Mouse (Mus musculus) fibroblast of lung, adult 2 months (primary cell): ENCODE measurements around the gene Zbed5.
A peak's percentile ranks its signal among the peaks of the same experiment; 100 is the strongest.
"Not testable (repeated sequence)": the region's sequence is repeated elsewhere in the genome, so short reads cannot be mapped to it uniquely, and the experiment has no call there.

Experiments used
- DNase-seq: peaks from one replicate; pipeline ENCODE4 v3.0.0-alpha.2; 2011; ENCODE audit warnings: low read depth

Zbed5 gene

DNA sequence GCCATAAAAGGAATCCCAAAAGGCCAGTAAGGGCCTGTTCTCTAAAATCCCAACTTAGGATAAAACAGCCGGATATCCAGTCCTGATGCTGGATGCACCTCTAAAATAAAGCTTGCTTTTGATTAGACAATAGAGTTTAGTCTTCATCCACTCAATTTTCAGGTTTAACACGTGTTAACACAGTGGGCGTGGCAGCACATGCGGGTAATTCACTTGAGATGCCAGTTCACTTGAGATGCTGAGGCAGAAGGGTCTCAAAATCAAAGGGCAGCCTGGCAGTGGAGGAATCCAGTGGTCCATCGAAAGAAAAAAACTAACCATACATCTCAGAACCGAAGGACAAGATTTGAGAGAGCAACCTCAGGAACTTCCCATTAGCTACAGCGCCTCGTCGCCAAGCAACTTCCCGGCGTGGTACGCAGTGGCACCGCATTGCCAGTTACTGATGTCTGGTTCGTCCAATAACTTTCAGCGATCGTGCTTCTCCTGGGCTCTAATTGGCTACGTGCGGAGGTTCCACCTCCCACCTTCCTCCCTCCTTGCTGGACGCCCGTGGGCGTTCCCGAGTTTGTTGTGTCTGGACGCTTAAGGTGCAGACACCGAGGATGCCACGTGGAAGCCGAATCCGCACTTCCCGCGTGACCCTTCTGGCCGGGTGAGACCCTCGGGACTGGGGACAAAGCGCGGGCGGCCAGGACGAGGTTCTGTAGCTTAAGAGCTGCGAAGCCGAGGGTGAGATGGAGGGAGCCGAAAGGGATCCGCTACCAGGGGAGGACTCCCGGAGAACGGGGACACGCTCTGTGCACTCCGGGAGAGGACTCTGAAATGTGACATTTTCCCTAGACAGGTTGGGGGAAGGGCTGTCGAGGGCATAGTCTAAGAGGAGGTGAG is at the start of gene Zbed5:
Gene Zbed5 (plus strand): TSS at position 526 of the 891 bp plus-strand sequence.
- peak; percentile 96 for DNase-seq

DNA sequence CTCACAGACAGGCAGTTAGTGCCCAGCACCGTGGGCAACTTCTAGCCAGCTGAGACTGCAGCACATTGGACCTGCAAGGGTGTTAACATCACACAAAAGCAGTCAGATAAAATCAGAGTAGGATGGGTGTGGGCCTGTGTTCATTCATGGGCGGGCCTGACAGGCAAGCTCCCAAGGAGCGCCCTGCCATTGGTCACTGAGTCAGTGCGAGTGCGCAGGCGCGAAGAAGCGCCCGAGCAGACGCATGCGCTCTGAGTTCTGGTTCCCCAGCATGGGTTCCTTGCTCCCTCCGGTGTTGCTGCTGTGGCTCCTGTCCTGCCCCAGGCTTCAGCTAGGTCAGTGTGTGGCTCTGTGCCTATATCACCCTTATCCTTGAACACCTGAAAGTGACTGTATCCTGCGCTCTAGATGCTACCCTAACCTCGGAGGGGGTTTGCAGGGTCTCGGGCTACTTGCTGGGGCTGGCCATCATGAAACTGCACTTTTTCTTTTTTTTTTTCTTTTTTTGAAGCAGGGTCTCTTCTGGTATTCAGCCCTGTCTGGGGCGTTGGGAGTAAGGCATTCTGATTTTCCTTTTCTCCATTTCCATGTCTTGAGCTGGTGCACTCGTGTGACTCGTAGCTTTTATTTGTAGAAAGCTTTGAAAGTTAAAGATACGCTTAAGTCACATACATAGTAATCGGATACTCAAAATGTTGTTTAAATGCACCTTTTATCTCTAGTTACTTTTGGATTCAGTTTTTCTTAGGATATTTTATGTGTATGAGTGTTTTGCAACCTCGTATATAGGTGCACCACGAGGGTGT is 48.6 kb upstream of the Zbed5 start, which contains the start of gene Sumf2:
Gene Sumf2 (plus strand): TSS at position 235 of the 806 bp plus-strand sequence.
- DNase-seq: peak; percentile 94

DNA sequence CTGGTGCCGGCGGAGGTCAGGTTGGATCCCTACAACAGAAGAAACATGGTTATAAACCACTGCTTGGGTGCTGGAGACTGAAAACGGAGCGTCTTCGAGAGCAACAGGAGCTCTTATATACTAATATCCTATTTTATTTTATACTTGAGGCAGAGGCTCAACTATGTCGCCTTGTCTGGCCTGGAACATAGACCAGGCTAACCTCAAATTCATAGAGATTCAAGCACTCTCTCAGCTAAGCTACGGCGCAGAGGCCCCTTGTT is 48.0 kb upstream of the Zbed5 start:
- no peak for DNase-seq

DNA sequence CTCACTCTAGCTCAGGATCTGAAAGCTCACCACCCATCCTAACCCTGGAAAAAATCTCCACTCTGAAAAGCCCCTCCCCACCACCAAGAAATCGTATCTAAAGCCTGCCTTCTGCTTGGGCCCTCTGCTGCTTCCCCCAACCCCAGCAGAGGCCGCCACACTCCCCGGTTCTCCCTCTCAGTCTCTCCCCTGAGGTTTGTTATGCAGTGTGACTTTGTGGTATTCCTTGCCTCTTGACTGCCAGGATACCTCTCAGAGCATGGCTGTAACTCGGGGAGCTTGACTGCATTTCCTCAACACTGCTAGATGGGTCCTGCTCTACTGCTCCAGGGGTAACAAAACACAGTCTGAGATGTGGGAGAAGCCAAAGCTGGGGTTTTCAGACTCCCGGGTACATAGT is 40.4 kb upstream of the Zbed5 start:
- no peak for DNase-seq

DNA sequence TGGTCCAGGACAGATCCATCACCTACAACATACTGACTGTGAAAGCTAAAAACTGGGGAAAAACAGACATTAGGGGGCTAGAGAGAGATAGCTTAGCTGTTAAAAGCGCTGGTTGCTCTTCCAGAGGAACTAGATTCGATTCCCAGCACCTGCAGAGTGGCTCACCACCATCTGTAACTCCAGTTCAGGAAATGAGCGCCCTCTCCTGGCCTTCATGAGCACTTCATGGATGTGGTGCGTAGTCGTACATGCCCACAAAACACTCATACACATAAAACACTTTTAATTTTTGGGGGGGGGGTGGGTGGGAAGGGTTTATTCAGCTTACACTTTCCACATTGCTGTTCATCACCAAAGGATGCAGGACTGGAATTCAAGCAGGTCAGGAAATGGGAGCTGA is 39.1 kb upstream of the Zbed5 start:
- DNase-seq: no peak

DNA sequence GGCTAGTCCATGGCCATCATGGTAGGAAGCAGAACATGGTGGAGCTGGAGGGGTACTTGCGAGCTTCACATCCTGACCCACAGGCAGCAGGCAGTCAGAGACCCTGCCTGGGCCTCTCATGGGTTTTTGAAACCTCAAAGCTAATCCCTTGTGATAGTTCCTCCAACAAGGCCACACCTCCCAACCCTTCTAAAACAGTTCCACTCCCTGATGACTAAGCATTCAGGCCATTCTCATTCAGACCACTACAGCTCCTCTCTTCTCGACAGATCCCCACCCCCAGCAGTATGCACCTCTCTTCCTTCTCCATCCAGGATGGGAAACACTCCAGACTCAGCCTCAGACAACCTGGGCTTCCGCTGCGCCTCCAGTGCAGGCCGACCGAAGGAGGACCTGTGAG is 33.2 kb upstream of the Zbed5 start:
- DNase-seq: no peak

DNA sequence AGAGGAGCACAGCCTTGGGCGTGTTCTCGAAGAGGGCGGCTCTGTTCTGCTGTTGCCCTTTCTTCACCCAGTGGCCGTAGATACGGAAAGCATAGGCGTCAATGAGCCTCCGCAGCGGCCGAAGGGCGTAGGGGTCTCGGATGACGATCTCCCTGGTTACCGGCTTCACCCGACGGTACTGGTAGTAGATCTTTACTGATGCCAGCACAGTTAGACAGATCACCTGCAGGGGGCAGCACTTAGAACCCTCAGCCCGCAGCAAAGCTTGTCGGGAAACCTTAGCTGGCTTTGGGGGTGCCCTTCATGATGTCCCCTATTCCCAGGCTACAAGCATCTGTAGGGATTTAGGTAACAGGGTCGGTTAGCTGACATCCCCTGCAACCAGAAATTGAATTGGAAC is 31.1 kb upstream of the Zbed5 start:
- DNase-seq: no peak

DNA sequence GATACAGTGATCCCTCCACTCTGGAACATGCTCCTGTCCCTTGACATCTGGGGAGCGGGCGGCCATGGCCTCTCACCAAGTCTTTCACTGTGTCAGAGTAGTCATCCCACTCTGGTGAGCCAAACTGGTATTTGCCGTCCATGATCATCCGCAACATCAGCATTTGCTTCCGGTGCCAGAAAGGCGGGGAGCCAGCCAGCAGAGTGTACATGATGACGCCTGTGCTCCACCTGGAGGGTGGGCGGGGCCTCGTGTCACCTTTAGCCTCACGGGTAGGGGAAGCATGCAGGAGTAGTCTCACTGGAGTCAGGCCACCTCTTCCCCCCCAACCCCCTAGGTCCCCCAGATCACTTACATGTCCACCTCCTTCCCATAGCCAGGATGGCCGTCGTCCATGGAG is 29.7 kb upstream of the Zbed5 start:
- DNase-seq: no peak

DNA sequence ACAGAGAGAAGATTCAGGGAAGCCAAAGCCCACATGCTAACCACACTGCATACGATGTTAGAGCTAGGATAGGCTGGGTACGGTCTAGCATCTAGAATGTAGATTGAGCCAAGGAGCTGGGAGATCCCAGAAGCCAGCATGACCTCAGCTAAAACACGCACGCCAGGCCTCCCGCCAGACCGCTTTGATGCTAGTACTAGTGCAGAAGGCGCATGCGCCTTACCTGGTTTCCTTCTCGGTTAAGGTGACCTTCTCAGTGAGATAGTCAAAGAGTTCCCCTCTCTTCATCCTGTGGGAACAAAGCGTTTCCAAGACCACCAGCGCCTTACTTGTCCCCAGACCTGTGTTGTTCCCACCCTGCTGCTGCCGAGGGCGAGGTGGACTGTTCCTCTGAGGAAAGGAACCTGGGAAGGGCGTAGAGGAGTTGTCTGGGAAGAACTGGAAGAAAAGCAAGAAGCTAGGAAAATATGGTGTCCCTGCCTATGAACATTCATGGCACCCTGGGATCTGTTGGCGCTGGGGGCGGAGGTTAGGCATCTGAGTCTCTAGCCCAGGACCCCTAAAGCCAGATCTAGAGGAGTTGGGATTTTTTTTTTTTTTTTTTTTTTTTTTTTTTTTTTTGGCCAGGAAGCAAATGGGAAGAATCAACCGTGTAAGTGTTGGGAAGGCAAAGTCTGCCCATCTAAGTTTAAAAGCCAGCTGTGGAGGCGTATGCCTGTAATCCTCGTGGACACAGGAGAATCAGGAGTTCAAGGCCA is 26.1 kb upstream of the Zbed5 start:
- DNase-seq: no peak

DNA sequence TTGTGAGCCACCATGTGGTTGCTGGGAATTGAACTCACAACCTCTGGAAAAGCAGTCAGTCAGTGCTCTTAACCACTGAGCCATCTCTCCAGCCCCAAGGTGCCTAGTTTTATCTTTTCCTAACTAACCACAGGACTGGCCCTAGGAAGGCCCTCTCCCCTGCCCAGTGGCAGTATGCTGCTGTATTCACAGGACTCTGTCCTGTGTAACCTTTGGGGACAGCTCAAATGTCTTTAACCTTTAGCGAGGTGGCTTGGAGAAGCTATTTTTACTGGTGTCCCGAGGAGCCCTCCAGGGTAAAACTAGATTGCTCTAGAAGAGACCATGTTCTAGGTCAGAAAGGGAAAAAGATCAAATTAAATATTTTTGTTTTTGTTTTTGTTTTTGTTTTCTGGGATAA is 24.3 kb upstream of the Zbed5 start:
- no peak for DNase-seq

DNA sequence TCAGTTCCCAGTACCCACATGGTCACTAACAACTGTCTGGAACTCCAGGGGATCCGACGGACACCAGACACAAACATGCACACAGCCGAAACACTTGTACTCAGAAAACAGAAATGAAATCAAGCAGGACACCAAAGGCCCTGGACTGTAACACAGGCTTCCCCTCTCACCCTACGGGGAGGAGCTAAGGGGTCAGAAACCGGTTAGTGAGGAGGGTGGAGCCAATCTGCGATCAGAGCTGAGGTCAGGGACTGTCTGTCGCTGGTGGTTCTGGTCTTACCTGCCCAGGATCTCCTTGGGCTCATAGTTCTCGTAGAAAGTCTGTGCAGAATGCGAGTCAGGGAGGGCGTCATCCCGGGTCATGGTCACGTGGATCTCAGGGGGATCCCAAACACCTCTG is 21.6 kb upstream of the Zbed5 start:
- no peak for DNase-seq

DNA sequence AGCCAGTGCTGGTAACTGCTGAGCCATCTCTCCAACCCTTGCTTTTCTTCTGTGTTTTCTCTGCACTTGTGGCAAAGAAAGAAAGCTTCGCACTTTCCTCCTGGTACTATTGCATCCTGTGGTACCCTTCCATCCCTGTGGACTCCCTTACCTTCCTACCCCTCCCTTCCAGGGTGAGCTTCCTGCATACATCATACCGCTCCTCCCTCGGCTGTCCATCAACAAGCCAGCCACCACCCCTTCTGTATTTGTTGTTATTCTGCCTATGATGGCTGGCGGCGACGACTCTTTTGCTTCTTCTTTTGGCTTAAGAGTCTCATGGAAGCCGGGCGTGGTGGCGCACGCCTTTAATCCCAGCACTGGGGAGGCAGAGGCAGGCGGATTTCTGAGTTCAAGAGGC is 20.4 kb upstream of the Zbed5 start:
- no peak for DNase-seq

DNA sequence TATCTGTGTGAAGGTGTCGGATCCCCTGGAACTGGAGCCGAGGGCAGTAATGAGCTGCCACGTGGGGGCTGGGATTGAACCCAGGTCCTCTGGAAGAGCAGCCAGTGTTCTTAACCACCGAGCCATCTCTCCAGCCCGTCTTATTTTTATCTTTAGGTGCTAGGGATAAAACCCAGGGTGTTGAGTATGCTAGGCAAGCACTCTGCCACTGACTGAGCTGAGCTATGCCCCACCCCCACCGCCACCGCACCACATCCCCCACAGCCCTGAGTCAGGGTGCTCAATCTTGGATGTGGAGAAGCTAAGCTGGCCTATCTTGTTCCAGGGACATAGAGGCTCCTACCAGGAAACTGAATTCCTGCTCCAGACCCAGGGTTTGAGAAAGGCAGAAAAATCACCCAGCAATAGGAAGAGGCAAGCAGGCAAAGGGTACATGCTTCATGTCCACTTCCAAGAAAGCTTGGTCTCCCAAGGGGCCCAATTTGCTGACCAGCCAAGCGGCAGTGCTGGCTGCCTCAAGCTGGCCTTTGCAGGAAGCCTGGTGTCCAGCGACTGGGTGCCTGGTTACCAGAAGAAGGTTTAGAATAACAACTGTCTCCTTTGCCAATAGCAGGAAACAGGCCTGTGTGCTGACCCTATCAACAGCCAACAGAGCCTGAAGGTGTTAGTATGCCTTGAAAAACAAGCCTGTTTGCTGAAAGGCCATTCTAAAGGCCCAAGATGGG is 17.6 kb upstream of the Zbed5 start:
- DNase-seq: no peak

DNA sequence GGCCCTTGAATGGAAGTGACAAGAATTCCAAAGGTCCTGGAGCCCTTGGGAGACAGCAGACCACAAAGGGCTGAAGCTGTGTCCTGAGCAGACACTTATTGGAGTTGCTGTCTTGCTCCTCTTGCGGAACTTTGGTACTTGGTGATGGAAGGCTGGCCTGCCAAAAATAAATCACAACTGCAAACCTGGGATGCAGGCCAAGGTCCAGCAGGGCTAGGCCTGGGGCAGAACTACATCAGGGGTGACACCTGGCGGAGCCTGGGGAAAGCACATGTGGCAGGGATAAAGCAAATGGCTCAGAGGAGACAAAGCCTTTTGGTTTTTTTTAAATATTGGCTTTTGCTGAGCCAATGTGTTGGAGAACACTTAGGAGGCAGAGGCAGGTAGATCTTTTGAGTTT is 16.6 kb upstream of the Zbed5 start:
- peak; percentile 54 for DNase-seq

DNA sequence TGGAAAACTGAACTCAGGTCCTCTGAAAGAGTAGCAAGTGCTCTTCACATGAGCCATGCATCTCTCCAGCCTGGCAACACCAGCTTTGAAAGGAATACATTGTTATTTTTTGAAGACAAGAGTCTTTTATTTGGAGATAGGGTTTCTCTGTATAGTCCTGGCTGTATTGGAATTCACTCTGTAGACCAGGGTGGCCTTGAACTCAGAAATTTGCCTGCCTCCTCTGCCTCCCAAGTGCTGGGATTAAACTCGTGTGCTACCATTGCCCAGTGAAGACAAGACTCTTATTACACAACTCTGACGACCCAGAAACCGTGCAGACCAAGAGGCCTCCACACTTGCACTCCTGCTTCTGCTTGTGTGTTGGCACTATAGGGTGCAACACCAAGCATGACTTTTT is 15.6 kb upstream of the Zbed5 start:
- no peak for DNase-seq

DNA sequence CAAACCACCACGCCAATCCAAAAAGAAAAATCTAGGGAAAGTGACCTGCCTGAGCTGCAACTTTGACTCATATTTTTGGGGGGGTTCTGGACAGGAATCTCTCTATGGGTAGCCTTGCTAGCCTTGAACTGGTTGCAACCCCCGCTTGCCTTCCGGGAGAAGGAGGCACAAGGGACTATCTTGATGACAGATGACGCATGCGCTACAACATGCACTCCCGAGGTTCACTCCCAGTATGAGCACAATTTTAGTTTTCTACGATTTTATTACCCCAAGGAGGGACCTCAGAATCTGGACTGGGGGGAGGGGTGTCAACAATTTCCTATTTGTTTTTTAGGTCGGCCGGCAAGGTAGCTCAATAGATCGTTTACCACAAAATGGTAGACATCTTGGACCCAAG is 9.3 kb upstream of the Zbed5 start:
- DNase-seq: no peak

DNA sequence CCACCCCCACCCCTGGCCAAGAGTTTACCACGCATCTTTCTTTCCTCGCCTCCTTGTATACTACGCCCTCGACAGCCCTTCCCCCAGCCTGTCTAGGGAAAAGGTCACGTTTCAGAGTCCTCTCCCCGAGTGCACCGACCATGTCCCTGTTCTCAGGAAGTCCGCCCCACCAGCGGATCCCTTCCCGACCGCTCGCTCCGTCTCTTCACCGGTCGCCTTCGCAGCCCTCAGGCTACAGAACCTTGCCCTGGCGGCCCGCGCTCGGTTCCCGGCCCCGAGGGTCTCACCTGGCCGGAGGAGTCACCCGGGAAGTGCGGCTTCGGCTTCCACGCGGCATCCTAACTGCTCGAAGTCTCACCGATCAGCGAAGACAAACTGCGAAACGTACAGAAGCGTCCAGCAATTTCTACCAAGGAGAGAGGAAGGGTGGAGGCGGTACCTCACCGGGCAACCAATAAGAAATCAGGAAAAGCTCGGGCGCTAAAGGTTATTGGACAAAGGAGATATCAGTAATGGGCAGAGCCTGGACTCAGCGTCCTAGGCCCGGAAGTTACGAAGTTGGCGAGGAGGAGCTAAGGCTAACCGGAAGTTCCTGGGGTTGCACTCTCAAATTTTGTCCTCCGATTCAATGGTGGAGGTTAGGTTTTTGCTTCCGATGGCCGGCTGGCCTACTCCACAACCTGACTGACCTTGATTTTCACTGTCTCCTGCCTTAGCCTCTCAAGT is 8.4 kb upstream of the Zbed5 start, which contains the start of gene Chchd2:
Gene Chchd2 (minus strand): TSS at position 560 of the 726 bp plus-strand sequence.
- DNase-seq: peak; percentile 97

DNA sequence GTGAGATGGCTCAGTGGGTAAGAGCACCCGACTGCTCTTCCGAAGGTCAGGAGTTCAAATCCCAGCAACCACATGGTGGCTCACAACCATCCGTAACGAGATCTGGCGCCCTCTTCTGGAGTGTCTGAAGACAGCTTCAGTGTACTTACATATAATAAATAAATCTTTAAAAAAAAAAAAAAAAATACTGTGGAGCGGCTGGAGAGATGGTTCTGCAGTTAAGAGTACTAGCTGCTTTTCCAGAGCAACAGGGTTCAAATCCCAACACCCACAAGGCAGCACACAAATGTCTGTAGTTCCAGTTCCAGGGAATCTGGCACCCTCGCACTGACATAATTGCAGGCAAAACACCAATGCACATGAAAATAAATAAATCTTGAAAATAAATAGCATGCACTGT is 5.1 kb upstream of the Zbed5 start:
- not testable (repeated sequence) for DNase-seq

DNA sequence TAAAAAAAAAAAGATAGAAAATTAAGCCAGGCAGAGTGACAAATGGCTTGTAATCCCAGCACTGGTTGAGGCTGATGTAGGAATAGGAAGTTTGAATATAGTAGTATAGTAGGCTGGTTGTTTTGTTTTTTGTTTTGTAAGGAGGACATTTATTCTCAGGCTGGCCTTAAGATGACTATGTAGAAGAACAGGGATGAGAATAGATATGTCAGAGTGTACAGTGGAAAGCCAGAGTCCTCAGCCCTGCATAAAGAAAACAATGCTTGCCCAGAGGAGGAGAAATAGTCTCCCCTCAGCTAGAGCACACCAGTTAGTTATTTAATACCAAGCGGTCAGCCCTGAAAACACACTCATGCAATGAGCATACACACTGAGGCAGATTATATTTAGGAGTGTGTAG is 2.9 kb downstream of the Zbed5 start, which contains the start of gene Phkg1:
Gene Phkg1 (minus strand): TSS at position 101 of the 400 bp plus-strand sequence.
- DNase-seq: no peak

DNA sequence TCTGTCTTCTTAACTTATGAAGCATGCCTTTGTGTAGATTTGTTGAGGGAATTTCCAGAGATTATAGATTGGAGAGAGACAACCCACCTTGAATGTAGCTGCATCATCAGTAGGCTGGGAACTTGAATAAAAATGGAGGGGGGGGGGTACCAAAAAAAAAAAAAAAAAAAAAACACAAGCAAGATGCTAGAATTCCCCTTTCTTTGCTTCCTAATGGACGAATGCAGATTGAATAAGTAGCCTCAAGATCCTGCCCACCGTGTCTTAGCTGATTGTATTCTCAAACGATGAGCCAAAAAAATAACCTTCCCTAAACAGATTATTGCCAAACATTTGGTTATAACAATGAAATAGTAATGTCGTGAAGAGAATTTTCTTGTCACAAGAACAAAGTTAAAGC is 12.3 kb downstream of the Zbed5 start:
- no peak for DNase-seq
